8 mouse cellular contexts compared by ENCODE assay signal in genomic region chr9:58310043-58310660, GRCm38 (mm10). TPM values are rescaled to one million over a fixed set of nuclear protein-coding genes. Genes with fewer than 3 reads are reported as not detected.
DNase-seq lines count a peak whose midpoint lies in the region; ATAC-seq and TF ChIP-seq lines count a peak whose summit lies in the region.

No protein-coding gene starts in this region.

- no peak for TF ChIP-seq CTCF in heart, postnatal 0 days (IDR thresholded peaks at IDR 0.05; ENCODE audit: low read depth)
- no peak for TF ChIP-seq CTCF in cerebellum, adult 2 months (IDR thresholded peaks at IDR 0.05; ENCODE audit: borderline replicate concordance, insufficient read depth, low read depth, low read length)

- peak; percentile 61 for DNase-seq in 3134 (ENCODE audit: extremely low read depth, insufficient read length, low spot score)
- no peak for DNase-seq in embryonic facial prominence, embryonic 14.5 days (ENCODE audit: low spot score)
- DNase-seq in heart, postnatal 0 days (ENCODE audit: low spot score): no peak
- DNase-seq in limb, embryonic 14.5 days (ENCODE audit: low spot score): no peak
- no peak for DNase-seq in testis, postnatal 14 days (ENCODE audit: low spot score)
- no peak for DNase-seq in thymus, postnatal 0 days (ENCODE audit: low spot score)
- DNase-seq in cerebellum, adult 2 months: no peak

- H3K9ac ChIP-seq in embryonic facial prominence, embryonic 14.5 days (ENCODE audit: low read depth, low read length): no peak overlapping the region
- no peak overlapping the region for H3K9ac ChIP-seq in heart, postnatal 0 days (replicated peaks; ENCODE audit: low read depth, low read length)
- peak overlapping the region; percentile 21; the same call in 1 of the 2 replicates for H3K9ac ChIP-seq in limb, embryonic 14.5 days (ENCODE audit: low read depth, low read length, severe bottlenecking)
- no peak overlapping the region for H3K9ac ChIP-seq in hindbrain, embryonic 16.5 days (ENCODE audit: low read depth, low read length)

- 67% methylated on average over 14 of the region's 14 CpGs for WGBS in embryonic facial prominence, embryonic 14.5 days
- 59% methylated on average over 14 of the region's 14 CpGs for WGBS in heart, postnatal 0 days
- WGBS in limb, embryonic 14.5 days: 71% methylated on average over 14 of the region's 14 CpGs
- WGBS in hindbrain, embryonic 16.5 days: 66% methylated on average over 14 of the region's 14 CpGs
- 59% methylated on average over 14 of the region's 14 CpGs for WGBS in cerebellum, adult 2 months

- TF ChIP-seq EP300 in heart, postnatal 0 days (IDR thresholded peaks at IDR 0.05; ENCODE audit: low read depth): no peak

- H3K9me3 ChIP-seq in embryonic facial prominence, embryonic 14.5 days (ENCODE audit: control insufficient read depth, low read length): no peaks in the 10 kb centered on the region
- H3K9me3 ChIP-seq in heart, postnatal 0 days (replicated peaks; ENCODE audit: control insufficient read depth, low read length): no peaks in the 10 kb centered on the region
- no peaks in the 10 kb centered on the region for H3K9me3 ChIP-seq in limb, embryonic 14.5 days (ENCODE audit: control insufficient read depth, low read length)
- H3K9me3 ChIP-seq in hindbrain, embryonic 16.5 days (ENCODE audit: control insufficient read depth, low read length): no peaks in the 10 kb centered on the region

- no peaks in the 10 kb centered on the region for H3K36me3 ChIP-seq in embryonic facial prominence, embryonic 14.5 days (ENCODE audit: control insufficient read depth, insufficient read depth, low read length)
- H3K36me3 ChIP-seq in heart, postnatal 0 days (replicated peaks; ENCODE audit: control insufficient read depth, insufficient read depth, low read length): no peaks in the 10 kb centered on the region
- peaks cover 7% of the 10 kb centered on the region for H3K36me3 ChIP-seq in limb, embryonic 14.5 days (ENCODE audit: control insufficient read depth, insufficient read depth, low read length)
- H3K36me3 ChIP-seq in hindbrain, embryonic 16.5 days (ENCODE audit: control insufficient read depth, insufficient read depth, low read length): no peaks in the 10 kb centered on the region

- H3K27ac ChIP-seq in embryonic facial prominence, embryonic 14.5 days (replicated peaks; ENCODE audit: low read depth, low read length): no peak overlapping the region
- 0 out of 2 replicates have a peak overlapping the region, but pooled peaks have one; percentile 30 for H3K27ac ChIP-seq in heart, postnatal 0 days (ENCODE audit: low read depth)
- H3K27ac ChIP-seq in limb, embryonic 14.5 days (replicated peaks; ENCODE audit: low read depth, low read length): no peak overlapping the region
- H3K27ac ChIP-seq in hindbrain, embryonic 16.5 days (ENCODE audit: low read depth, low read length): no peak overlapping the region
- H3K27ac ChIP-seq in cerebellum, adult 2 months (ENCODE audit: insufficient read depth, low read length): no peak overlapping the region

- no peak for ATAC-seq in embryonic facial prominence, embryonic 14.5 days (ENCODE audit: low read depth)
- no peak for ATAC-seq in heart, postnatal 0 days (ENCODE audit: insufficient read depth, low read depth)
- no peak for ATAC-seq in limb, embryonic 14.5 days (ENCODE audit: low FRiP score, low read depth)
- no peak for ATAC-seq in hindbrain, embryonic 16.5 days

- no peak for TF ChIP-seq POLR2A in limb, embryonic 14.5 days (IDR thresholded peaks at IDR 0.05; ENCODE audit: borderline replicate concordance, extremely low read depth, insufficient read depth, insufficient read length)
- no peak for TF ChIP-seq POLR2A in cerebellum, adult 2 months (IDR thresholded peaks at IDR 0.05; ENCODE audit: borderline replicate concordance, insufficient read depth, low read length)

- no peaks in the 10 kb centered on the region; the same call in 1 of the 2 replicates for H3K27me3 ChIP-seq in embryonic facial prominence, embryonic 14.5 days (replicated peaks; ENCODE audit: control insufficient read depth, insufficient read depth, low read length)
- peaks cover 19% of the 10 kb centered on the region for H3K27me3 ChIP-seq in heart, postnatal 0 days (ENCODE audit: control insufficient read depth, insufficient read depth, low read length)
- no peaks in the 10 kb centered on the region for H3K27me3 ChIP-seq in limb, embryonic 14.5 days (ENCODE audit: control insufficient read depth, insufficient read depth, low read length)
- peaks cover 15% of the 10 kb centered on the region for H3K27me3 ChIP-seq in hindbrain, embryonic 16.5 days (replicated peaks; ENCODE audit: control insufficient read depth, insufficient read depth, low read length)
- no peaks in the 10 kb centered on the region; the same call in 1 of the 2 replicates for H3K27me3 ChIP-seq in cerebellum, adult 2 months (ENCODE audit: control insufficient read depth, insufficient read depth, low read length)

- peak overlapping the region; percentile 84 for H3K4me2 ChIP-seq in embryonic facial prominence, embryonic 14.5 days (ENCODE audit: low read depth, low read length)
- peak overlapping the region; percentile 22 for H3K4me2 ChIP-seq in heart, postnatal 0 days (ENCODE audit: low read depth, low read length)
- peak overlapping the region; percentile 94 for H3K4me2 ChIP-seq in limb, embryonic 14.5 days (replicated peaks; ENCODE audit: low read depth, low read length, severe bottlenecking)
- no peak overlapping the region for H3K4me2 ChIP-seq in hindbrain, embryonic 16.5 days (ENCODE audit: low read length)

- peak overlapping the region; percentile 17 for H3K4me3 ChIP-seq in embryonic facial prominence, embryonic 14.5 days (ENCODE audit: low read depth, low read length)
- no peak overlapping the region for H3K4me3 ChIP-seq in heart, postnatal 0 days (ENCODE audit: low read depth, low read length)
- H3K4me3 ChIP-seq in limb, embryonic 14.5 days (replicated peaks; ENCODE audit: low read length): peak overlapping the region; percentile 16
- no peak overlapping the region for H3K4me3 ChIP-seq in hindbrain, embryonic 16.5 days (ENCODE audit: low read length)
- no peak overlapping the region for H3K4me3 ChIP-seq in cerebellum, adult 2 months (replicated peaks; ENCODE audit: insufficient read depth, low read depth, low read length)

- H3K4me1 ChIP-seq in embryonic facial prominence, embryonic 14.5 days (ENCODE audit: control insufficient read depth, insufficient read depth, low read length): peaks cover 66% of the 10 kb centered on the region
- H3K4me1 ChIP-seq in heart, postnatal 0 days (ENCODE audit: control insufficient read depth, insufficient read depth): peaks cover 46% of the 10 kb centered on the region
- peaks cover 82% of the 10 kb centered on the region for H3K4me1 ChIP-seq in limb, embryonic 14.5 days (ENCODE audit: control insufficient read depth, insufficient read depth, low read length)
- peaks cover 37% of the 10 kb centered on the region for H3K4me1 ChIP-seq in hindbrain, embryonic 16.5 days (ENCODE audit: control insufficient read depth, insufficient read depth, low read depth, low read length)
- H3K4me1 ChIP-seq in cerebellum, adult 2 months (ENCODE audit: control insufficient read depth, insufficient read depth, low read length): no peaks in the 10 kb centered on the region; the same call in 1 of the 2 replicates

RNA-seq across cellular contexts. Expression of gene Loxl1, which starts 2.8 kb away (rescaled TPM):
- 68.7 and 74.1 TPM in 2 replicates for polyA plus RNA-seq in embryonic facial prominence, embryonic 14.5 days (2014; fragmentation: Nextera tagmentation; extraction: Ambion mirVana)
- total RNA-seq in heart, postnatal 0 days (2014; rRNA removed; ENCODE audit: low replicate concordance): 44.1 and 61.7 TPM in 2 replicates
- polyA plus RNA-seq in heart, postnatal 0 days (2015; fragmentation: Nextera tagmentation; extraction: Ambion mirVana): 39.2 and 40.7 TPM in 2 replicates
- 86.6 and 125 TPM in 2 replicates for polyA plus RNA-seq in limb, embryonic 14.5 days (2012; rRNA removed)
- 80.7 and 88.4 TPM in 2 replicates for polyA plus RNA-seq in limb, embryonic 14.5 days (2014; fragmentation: Nextera tagmentation; extraction: Ambion mirVana)
- polyA plus RNA-seq in hindbrain, embryonic 16.5 days (2015; fragmentation: Nextera tagmentation; extraction: Ambion mirVana): 7.4 and 10.2 TPM in 2 replicates
- 4.3 and 4.7 TPM in 2 replicates for polyA plus RNA-seq in thymus, postnatal 0 days (2015; fragmentation: Nextera tagmentation; extraction: Ambion mirVana)
- polyA plus RNA-seq in cerebellum, adult 2 months (2012; rRNA removed): 2.3 and 2.7 TPM in 2 replicates

RNA-seq across cellular contexts. Expression of gene Stoml1, which starts 57.2 kb away (rescaled TPM):
- polyA plus RNA-seq in embryonic facial prominence, embryonic 14.5 days (2014; fragmentation: Nextera tagmentation; extraction: Ambion mirVana): 25.0 and 34.1 TPM in 2 replicates
- total RNA-seq in heart, postnatal 0 days (2014; rRNA removed; ENCODE audit: low replicate concordance): 16.4 and 52.8 TPM in 2 replicates
- 21.7 and 23.3 TPM in 2 replicates for polyA plus RNA-seq in heart, postnatal 0 days (2015; fragmentation: Nextera tagmentation; extraction: Ambion mirVana)
- 47.2 and 57.5 TPM in 2 replicates for polyA plus RNA-seq in limb, embryonic 14.5 days (2012; rRNA removed)
- polyA plus RNA-seq in limb, embryonic 14.5 days (2014; fragmentation: Nextera tagmentation; extraction: Ambion mirVana): 28.7 and 30.4 TPM in 2 replicates
- 141 and 142 TPM in 2 replicates for polyA plus RNA-seq in hindbrain, embryonic 16.5 days (2015; fragmentation: Nextera tagmentation; extraction: Ambion mirVana)
- 48.3 and 55.1 TPM in 2 replicates for polyA plus RNA-seq in thymus, postnatal 0 days (2015; fragmentation: Nextera tagmentation; extraction: Ambion mirVana)
- 98.3 and 99.1 TPM in 2 replicates for polyA plus RNA-seq in cerebellum, adult 2 months (2012; rRNA removed)

Comparison
In these comparisons a context has a peak if more than half of its experiments do, and no peak if none do; other contexts are left out.
1. H3K4me3 ChIP-seq: peak in embryonic facial prominence, embryonic 14.5 days (single experiment) and limb, embryonic 14.5 days (single experiment); none in heart, postnatal 0 days (single experiment), hindbrain, embryonic 16.5 days (single experiment) and cerebellum, adult 2 months (single experiment).